Mouse (Mus musculus) R1 (cell line): ENCODE results near the gene Idnk.
"Not testable (repeated sequence)": the region's sequence is repeated elsewhere in the genome, so short reads cannot be mapped to it uniquely, and the experiment has no call there.

Experiments
- DNase-seq: peaks from one replicate; pipeline ENCODE4 v3.0.0-alpha.2; 2018; ENCODE audit warnings: low read depth, low spot score

The Idnk gene

GRCm38 (mm10) chr13:58146603-58147002 lies 10.8 kb upstream of the Idnk start:
- DNase-seq, result not testable (repeated sequence)

DNA sequence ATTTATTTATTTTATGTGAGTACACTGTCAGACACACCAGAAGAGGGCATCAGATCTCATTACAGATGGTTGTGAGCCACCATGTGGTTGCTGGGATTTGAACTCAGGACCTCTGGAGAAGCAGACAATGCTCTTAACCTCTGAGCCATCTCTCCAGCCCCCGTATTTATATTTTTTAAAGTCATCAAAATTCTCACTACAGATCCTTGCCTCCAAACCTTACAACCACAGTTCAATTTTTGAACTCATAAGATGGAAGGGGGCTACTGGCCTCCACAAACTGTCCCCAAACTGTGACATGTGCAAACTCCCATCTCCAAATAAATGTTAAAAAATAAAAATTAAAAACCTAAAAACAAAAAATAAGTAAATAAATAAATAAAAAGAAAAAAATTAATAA lies 9.7 kb upstream of the Idnk start:
- no peak for DNase-seq

- peak; percentile 86 for DNase-seq
Measured at GRCm38 (mm10) chr13:58148256-58148831, 9.1 kb upstream of the Idnk start.

DNA sequence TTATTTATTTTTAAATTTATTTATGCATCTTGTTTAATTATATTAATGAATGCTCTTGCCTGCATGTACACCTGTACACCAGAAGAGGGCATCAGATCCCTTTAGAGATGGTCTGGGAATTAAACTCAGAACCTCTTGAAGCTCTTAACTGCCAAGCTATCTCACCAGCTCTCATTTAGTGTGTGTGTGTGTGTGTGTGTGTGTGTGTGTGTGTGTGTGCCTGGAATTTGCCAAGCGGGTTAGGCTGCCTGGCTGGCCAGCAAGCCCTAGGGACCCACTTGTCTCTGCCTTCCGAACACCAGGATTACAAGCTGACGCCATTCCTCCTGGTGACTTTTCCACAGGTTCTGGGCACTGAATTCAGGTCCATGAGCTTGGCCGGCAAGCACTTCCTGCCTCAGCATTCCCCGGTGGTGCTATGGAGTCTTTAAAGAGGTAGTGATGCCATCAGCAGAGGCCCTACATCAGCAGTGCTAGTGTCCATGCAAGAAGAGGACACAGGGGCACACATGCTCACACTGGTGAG lies 8.4 kb upstream of the Idnk start:
- no peak for DNase-seq

GRCm38 (mm10) chr13:58149629-58150028 lies 7.8 kb upstream of the Idnk start:
- DNase-seq, result no peak

DNA sequence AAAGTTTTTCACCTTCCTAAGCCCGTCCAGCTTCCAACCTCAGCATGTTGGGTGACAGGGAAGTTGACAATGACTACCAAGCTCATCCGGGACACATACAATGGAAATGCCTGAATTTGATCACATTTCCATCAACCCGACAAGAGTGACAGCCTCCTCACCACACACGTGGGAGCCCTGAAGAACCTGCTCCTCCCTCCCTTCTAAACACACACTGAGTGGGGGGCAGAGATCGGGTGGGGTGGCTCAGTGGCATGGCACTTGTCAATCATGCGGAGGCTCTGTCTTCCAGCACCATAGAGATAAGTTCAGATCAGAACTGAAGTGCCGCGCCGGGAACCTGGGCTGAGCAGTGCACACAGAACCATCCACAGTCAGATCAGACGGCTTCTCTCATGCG lies 7.0 kb upstream of the Idnk start:
- DNase-seq, result no peak

- DNase-seq, result no peak
Measured at GRCm38 (mm10) chr13:58156031-58156430, 1.4 kb upstream of the Idnk start.

GRCm38 (mm10) chr13:58157036-58157435 lies 413 bp upstream of the Idnk start:
- no peak for DNase-seq

GRCm38 (mm10) chr13:58158099-58158912 lies 857 bp downstream of the Idnk start:
- peak; percentile 93 for DNase-seq

GRCm38 (mm10) chr13:58160761-58161160 lies 3.3 kb downstream of the Idnk start:
- no peak for DNase-seq

DNA sequence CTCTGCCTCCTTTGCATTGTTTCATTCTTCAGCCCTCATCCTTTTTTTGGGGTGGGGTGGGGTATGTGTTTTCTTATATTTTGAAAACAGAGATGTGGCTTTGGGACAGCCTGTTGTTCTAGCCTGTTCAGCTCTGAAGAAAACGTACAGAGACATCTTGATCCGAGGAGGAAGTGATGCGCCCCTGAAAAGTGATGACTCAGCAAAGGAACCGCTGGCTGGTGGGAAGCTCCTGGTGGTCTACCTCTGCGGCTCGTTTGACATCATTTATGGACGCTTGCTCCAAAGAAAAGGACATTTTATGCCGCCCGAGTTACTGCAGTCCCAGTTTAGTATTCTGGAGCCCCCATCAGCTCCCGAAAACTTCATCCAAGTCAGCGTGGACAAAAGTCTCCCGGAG lies 5.9 kb downstream of the Idnk start:
- no peak for DNase-seq

- no peak for DNase-seq
Measured at GRCm38 (mm10) chr13:58168119-58168518, 10.7 kb downstream of the Idnk start.

DNA sequence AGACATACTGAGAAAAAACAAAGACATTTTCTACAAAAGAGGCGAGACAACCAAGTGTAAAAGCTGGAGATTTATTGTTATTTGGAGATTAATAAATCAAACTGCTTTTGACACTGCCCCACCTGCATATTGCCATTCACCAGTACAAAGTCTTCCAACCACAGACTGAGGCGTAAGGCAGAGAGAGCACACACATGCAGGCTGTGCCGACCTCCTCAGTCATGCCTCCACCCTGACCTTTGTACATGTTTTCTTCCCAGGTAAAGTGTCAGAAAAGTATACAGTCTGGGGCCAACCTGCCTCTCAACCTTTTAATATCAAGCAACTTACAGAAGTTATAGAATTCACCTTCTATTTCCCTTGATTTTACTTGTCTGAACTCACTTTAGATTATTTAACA lies 18.7 kb downstream of the Idnk start:
- DNase-seq, result no peak

DNA sequence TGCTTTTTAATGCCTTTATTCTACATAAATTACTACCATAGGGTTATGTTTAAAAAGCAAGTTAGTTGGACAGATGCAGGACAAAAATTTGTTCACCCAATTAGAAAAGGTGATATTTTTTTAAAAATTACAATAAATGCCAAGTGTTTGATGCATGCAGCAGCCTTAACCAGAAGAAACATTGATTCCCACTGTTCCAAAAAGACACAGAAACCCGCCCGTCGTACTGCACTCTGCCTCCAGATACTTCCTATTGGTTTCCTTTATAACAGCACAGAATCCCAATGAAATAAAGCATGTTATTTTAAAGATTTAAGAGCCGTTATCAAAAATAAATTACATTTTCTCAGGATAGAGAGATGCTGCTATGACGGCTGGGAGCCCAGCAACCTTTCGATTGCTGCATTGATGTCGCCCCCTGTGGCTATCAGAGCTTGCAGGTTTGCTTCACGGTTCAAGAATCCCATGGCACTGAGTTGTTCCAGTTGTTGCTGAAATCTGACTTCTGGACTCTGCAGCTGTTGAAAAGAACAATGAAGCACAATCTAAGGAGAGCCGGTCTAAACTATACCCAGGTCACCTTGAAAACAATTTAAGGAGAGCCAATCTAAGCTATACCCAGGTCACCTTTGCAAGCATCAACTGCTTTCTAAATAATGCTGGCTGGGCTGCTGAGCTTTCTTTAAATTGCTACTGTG lies 20.2 kb downstream of the Idnk start:
- peak; percentile 51 for DNase-seq

DNA sequence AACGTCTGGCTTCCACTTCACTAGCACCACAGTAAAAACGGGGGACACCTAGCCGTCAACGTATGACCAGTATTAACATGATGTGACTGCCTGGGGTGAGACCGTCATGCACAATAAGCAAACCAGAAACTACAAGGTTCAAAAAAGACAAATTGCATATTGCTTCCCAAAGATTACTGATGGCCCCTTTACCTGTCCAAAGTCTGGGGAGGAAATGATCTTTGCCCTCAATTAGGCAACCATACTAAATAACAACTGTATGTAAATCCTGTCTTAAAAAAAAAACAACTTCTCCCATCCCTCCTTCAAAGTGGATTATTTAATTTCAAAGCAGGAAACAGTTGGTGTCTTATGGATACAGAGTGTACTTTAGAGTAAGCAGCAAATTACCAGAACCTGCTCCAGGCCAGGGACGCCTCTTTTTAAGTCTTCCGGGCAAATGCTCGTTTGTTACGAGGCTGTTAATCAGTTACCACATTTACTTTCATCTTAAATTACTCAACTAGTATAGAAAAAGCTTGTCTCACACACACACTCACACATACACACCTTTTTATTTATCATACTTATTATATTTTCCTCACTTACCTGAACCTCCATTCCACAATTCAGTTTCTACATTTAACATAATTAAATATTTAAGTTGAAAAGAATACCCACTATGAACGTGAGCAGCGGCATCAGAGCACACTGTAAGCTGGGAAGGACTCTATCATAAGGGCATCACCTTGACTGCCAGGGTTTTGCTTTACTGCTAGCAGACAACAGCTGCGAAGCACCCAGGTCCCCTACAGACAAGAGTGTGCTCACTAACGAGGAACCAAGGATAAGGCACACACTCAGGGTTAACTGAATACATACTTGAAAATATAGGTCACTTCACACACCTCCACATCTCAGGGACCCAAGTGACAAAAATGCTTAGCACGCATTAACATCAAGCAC lies 24.4 kb downstream of the Idnk start:
- DNase-seq, result no peak

DNA sequence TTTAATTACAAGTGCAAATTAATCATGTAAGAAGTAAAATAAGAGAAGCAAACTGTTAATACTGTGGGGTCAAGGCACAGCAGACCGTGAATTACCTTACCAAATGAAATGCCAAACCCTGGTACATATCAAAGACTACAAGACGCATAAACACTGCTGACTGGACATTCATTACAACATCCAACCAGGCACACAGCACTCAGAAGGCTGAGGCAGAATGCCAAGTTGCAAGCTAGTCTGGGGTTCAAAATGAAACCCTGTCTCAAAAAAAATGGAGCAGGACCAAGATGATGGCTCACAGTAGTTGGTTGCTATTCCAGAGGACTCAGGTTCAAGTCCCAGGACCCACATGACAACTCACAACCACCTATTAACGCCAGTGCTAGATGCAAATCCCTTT lies 26.7 kb downstream of the Idnk start:
- no peak for DNase-seq

GRCm38 (mm10) chr13:58186281-58186680 lies 28.8 kb downstream of the Idnk start:
- no peak for DNase-seq

- DNase-seq, result no peak
Measured at GRCm38 (mm10) chr13:58187751-58188150, 30.3 kb downstream of the Idnk start.

GRCm38 (mm10) chr13:58188412-58188811 lies 31.0 kb downstream of the Idnk start:
- DNase-seq, result peak; percentile 87

DNA sequence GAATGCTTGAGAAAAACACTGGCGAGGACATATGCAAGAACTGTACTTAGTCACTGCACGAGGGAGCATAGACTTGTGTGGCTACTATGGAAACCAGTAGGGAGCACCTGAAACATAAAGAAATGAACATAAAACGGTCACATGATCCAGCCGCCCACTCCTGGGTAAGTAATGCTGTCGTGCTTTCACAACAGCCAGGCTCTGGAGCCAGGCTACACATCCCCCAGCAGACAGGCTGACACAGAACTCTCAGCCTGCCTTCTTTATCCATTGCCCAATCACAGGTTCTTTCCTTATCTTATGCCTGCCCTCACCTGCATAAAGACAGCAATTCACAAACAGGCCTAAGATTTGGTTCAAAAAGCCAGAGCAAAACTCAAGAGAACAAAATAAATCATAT lies 32.0 kb downstream of the Idnk start:
- no peak for DNase-seq

DNA sequence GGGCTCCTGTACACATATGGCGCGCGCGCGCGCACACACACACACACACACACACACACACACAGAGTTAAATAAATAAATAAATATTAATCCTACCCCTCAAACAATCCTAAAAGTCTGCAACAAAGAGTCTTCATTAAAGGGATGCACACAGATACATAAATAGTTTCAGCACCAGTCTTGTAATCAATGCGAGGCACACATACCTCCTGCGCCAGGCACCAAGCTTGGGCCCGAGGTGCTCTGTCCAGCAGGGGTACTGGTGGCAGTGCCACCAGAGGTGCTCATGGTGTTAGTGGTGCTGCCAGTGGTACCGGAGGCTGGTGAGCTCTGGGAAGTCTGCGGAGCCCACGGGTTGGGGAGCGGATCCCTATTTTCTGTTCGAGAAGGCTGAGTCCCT lies 34.1 kb downstream of the Idnk start:
- no peak for DNase-seq
